Mouse (Mus musculus): ENCODE data around the gene Fmo5. TPM values are rescaled to one million over a fixed set of nuclear protein-coding genes. Genes with fewer than 3 reads are reported as not detected.
A peak's percentile ranks its signal among the peaks of the same experiment; 100 is the strongest.

Fmo5 gene
- polyA plus RNA-seq, 1 experiment from 2014 or later: 6.1 TPM

DNA sequence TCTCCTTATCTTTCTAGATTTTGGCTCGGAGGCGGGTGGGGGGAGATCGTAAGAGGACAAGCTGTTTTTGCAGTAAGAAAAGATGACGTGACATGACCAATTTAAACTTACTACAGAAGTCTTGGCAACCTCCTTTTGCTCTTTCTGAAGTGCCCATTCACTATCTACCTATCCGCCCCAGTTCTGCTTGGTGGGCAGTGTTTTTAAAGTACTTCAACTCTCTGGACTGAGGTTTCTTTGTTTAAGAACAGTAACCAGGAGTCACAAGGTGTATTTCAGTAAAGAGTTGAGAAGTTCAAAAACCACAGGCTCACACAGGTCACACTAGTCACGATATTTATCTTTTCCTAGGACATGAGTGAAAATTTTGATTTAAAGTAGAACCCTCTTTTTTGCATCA, 33.5 kb upstream of the Fmo5 start:
- H3K9me3 ChIP-seq (ENCODE audit: low read length): no peaks in the 10 kb centered on the region
- H3K36me3 ChIP-seq (ENCODE audit: insufficient read depth, low read length): no peaks in the 10 kb centered on the region
- no peak overlapping the region for H3K4me3 ChIP-seq (ENCODE audit: low read depth, low read length)
- no peak overlapping the region for H3K9ac ChIP-seq (replicated peaks; ENCODE audit: low read depth)
- ATAC-seq (peak; percentile 86), DNase-seq (ENCODE audit: low spot score) (peak; percentile 71)
- H3K27ac ChIP-seq (ENCODE audit: low read length): no peak overlapping the region
- H3K27me3 ChIP-seq (replicated peaks; ENCODE audit: insufficient read depth, low read length): no peaks in the 10 kb centered on the region
- no peak overlapping the region for H3K4me2 ChIP-seq (replicated peaks; ENCODE audit: low read depth, low read length)
- 54% methylated on average over 6 of the region's 6 CpGs for WGBS
- no peak for TF ChIP-seq CTCF (IDR thresholded peaks at IDR 0.05)
- TF ChIP-seq EP300 (IDR thresholded peaks at IDR 0.05): peak; percentile 17; the same call in 1 of the 2 replicates
- H3K4me1 ChIP-seq (ENCODE audit: insufficient read depth, low read depth, low read length): no peaks in the 10 kb centered on the region

DNA sequence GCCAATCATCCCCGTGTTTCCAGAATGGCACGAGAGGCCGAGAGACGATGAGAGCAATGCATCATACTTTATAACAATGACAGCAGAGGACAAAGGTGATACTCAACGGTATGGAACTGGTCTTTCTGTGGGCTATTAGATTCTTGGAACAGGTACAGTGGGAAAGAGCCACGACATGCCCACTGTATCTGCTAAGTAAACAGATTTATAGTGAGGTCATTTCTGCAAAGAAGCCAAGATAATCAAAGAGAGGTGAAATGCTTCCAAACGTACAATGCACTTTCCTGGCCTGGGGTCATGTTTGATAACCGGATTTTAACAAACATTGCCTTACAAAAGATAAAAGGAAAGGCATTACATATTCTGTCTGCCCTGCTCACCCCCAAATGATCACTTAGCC, 31.8 kb upstream of the Fmo5 start:
- no peaks in the 10 kb centered on the region for H3K36me3 ChIP-seq (ENCODE audit: insufficient read depth, low read length)
- H3K9me3 ChIP-seq (ENCODE audit: low read length): no peaks in the 10 kb centered on the region
- WGBS: 32% methylated on average over 8 of the region's 8 CpGs

GRCm38 (mm10) chr3:97600050-97600832, 28.4 kb upstream of the Fmo5 start:
- Histone ChIP-seq H3K9ac (replicated peaks; ENCODE audit: low read depth) (no peak overlapping the region), H3K4me1 (ENCODE audit: insufficient read depth, low read depth, low read length) (no peaks in the 10 kb centered on the region), H3K27ac (ENCODE audit: low read length) (no peak overlapping the region), H3K4me2 (replicated peaks; ENCODE audit: low read depth, low read length) (no peak overlapping the region), H3K36me3 (ENCODE audit: insufficient read depth, low read length) (no peaks in the 10 kb centered on the region), H3K4me3 (ENCODE audit: low read depth, low read length) (no peak overlapping the region), H3K9me3 (ENCODE audit: low read length) (no peaks in the 10 kb centered on the region), H3K27me3 (replicated peaks; ENCODE audit: insufficient read depth, low read length) (no peaks in the 10 kb centered on the region)
- TF ChIP-seq EP300 (IDR thresholded peaks at IDR 0.05) (no peak), CTCF (IDR thresholded peaks at IDR 0.05) (no peak)
- DNase-seq (ENCODE audit: low spot score): no peak
- WGBS: 95% methylated on average over 3 of the region's 3 CpGs
- no peak for ATAC-seq

More for the DNA sequence above, 31.8 kb upstream of the Fmo5 start:
- Histone ChIP-seq H3K4me2 (replicated peaks; ENCODE audit: low read depth, low read length) (no peak overlapping the region), H3K9ac (replicated peaks; ENCODE audit: low read depth) (no peak overlapping the region), H3K4me1 (ENCODE audit: insufficient read depth, low read depth, low read length) (no peaks in the 10 kb centered on the region), H3K4me3 (ENCODE audit: low read depth, low read length) (no peak overlapping the region), H3K27ac (ENCODE audit: low read length) (no peak overlapping the region), H3K27me3 (replicated peaks; ENCODE audit: insufficient read depth, low read length) (no peaks in the 10 kb centered on the region)
- ATAC-seq (no peak), DNase-seq (ENCODE audit: low spot score) (no peak)
- TF ChIP-seq CTCF (IDR thresholded peaks at IDR 0.05): no peak

DNA sequence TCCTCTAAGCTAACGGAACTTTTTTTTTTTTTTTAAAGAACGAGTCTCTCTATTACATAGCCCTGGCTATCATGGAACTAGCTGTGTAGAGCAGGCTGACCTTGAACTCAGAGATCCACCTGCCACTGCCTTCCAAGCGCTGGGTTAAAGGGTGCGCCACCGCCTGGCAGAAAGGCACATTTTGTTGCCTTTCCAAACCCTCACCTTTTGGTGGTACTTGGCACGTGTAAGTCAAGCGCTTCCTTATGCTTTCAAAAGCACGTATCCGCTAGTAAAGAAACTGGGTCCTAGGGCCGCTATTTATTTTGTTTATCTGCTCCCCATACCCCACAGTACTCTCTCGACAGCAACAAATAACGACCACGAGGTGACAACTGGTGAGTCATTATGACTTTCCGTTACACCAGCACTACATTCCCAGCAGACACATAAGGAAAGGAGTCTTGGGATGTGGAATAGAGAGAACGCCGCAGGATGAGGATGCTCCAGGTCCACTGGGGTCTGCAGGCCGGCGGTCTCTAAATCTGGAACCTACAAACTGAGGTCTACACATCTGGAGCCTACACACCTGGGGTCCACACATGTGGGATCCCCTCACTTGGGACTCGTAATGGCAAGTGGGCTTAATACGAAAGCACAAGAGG, 19.3 kb upstream of the Fmo5 start:
- WGBS: 4% methylated on average over 20 of the region's 20 CpGs
- H3K4me3 ChIP-seq (ENCODE audit: low read depth, low read length): peak overlapping the region; percentile 92
- H3K9me3 ChIP-seq (ENCODE audit: low read length): no peaks in the 10 kb centered on the region
- no peaks in the 10 kb centered on the region for H3K4me1 ChIP-seq (ENCODE audit: insufficient read depth, low read depth, low read length)
- H3K4me2 ChIP-seq (replicated peaks; ENCODE audit: low read depth, low read length): peak overlapping the region; percentile 71
- no peaks in the 10 kb centered on the region for H3K27me3 ChIP-seq (replicated peaks; ENCODE audit: insufficient read depth, low read length)
- peak overlapping the region; percentile 87 for H3K27ac ChIP-seq (ENCODE audit: low read length)
- H3K9ac ChIP-seq (replicated peaks; ENCODE audit: low read depth): peak overlapping the region; percentile 69
- ATAC-seq (peak; percentile 15; the same call in 1 of the 2 replicates), DNase-seq (ENCODE audit: low spot score) (peak; percentile 29)
- TF ChIP-seq EP300 (IDR thresholded peaks at IDR 0.05): no peak
- TF ChIP-seq CTCF (IDR thresholded peaks at IDR 0.05): peak; percentile 62
- no peaks in the 10 kb centered on the region for H3K36me3 ChIP-seq (ENCODE audit: insufficient read depth, low read length)

- Histone ChIP-seq H3K9me3 (ENCODE audit: low read length) (no peaks in the 10 kb centered on the region), H3K9ac (replicated peaks; ENCODE audit: low read depth) (peak within 1 kb of the TSS; percentile 69), H3K4me3 (ENCODE audit: low read depth, low read length) (peak within 1 kb of the TSS; percentile 92), H3K36me3 (ENCODE audit: insufficient read depth, low read length) (no peaks in the 10 kb centered on the region), H3K27me3 (replicated peaks; ENCODE audit: insufficient read depth, low read length) (no peaks in the 10 kb centered on the region), H3K4me2 (replicated peaks; ENCODE audit: low read depth, low read length) (peak within 1 kb of the TSS; percentile 71), H3K4me1 (ENCODE audit: insufficient read depth, low read depth, low read length) (no peaks in the 10 kb centered on the region), H3K27ac (ENCODE audit: low read length) (peak within 1 kb of the TSS; percentile 87)
- peak; percentile 96 for ATAC-seq
- 1% methylated on average over 49 of the region's 56 CpGs for WGBS
- DNase-seq (ENCODE audit: low spot score): peak; percentile 94
- peak; percentile 97 for TF ChIP-seq CTCF (IDR thresholded peaks at IDR 0.05)
- no peak for TF ChIP-seq EP300 (IDR thresholded peaks at IDR 0.05)
Measured at GRCm38 (mm10) chr3:97609845-97610410, 18.7 kb upstream of the Fmo5 start, which contains the start of gene Chd1l. Chd1l (minus strand) TSS chr3:97610203.

GRCm38 (mm10) chr3:97611021-97611420, 17.6 kb upstream of the Fmo5 start:
- Histone ChIP-seq H3K9ac (replicated peaks; ENCODE audit: low read depth) (no peak overlapping the region), H3K4me3 (ENCODE audit: low read depth, low read length) (no peak overlapping the region), H3K9me3 (ENCODE audit: low read length) (no peaks in the 10 kb centered on the region), H3K27me3 (replicated peaks; ENCODE audit: insufficient read depth, low read length) (no peaks in the 10 kb centered on the region), H3K4me2 (replicated peaks; ENCODE audit: low read depth, low read length) (no peak overlapping the region), H3K36me3 (ENCODE audit: insufficient read depth, low read length) (no peaks in the 10 kb centered on the region), H3K4me1 (ENCODE audit: insufficient read depth, low read depth, low read length) (no peaks in the 10 kb centered on the region), H3K27ac (ENCODE audit: low read length) (no peak overlapping the region)
- WGBS: 77% methylated on average over 6 of the region's 6 CpGs
- ATAC-seq (no peak), DNase-seq (ENCODE audit: low spot score) (no peak)
- TF ChIP-seq EP300 (IDR thresholded peaks at IDR 0.05) (no peak), CTCF (IDR thresholded peaks at IDR 0.05) (no peak)

Measured in lung, postnatal 0 days (tissue).